Mouse (Mus musculus): ENCODE measurements at regions not wholly inside any gene's neighbourhood (a gene's known extent, or its start where the extent isn't known, plus 50 kb on each side); places are given as distances from the start of the nearest gene placed in this dataset.

DNA sequence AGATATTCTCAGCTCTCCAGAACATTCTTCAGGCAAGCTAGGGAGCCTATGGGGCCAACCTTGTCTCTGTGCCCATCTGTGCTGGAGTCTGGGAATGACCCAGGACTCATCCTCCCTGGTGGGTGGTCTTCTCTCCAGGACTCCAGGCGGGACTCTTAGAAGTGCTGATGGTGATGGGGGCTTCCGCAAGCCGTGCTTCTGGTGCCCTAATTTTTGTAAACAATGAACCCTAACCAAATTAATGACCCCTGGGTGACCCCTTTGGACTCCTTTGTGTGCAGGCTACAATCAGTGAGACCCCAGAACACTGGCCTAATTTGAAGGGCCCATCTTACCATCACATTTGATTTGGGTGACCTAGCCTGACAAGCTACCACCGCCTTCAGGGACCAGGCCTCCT lies 71.0 kb upstream of the Ccnd1 start:
- Histone ChIP-seq H3K4me2 (ENCODE audit: low read depth, low read length) (no peak overlapping the region), H3K27ac (ENCODE audit: low read depth) (no peak overlapping the region), H3K9ac (replicated peaks) (no peak overlapping the region), H3K9me3 (ENCODE audit: low read length) (no peaks in the 10 kb centered on the region), H3K4me3 (ENCODE audit: low read depth, low read length) (no peak overlapping the region), H3K36me3 (replicated peaks; ENCODE audit: insufficient read depth, low read length) (no peaks in the 10 kb centered on the region), H3K4me1 (ENCODE audit: insufficient read depth) (0 out of 2 replicates have a peak, but pooled peaks cover 3% of the 10 kb centered on the region), H3K27me3 (ENCODE audit: insufficient read depth, low read length) (no peaks in the 10 kb centered on the region)
- ATAC-seq (no peak), DNase-seq (no peak)
- TF ChIP-seq CTCF (IDR thresholded peaks at IDR 0.05; ENCODE audit: low read depth) (no peak), EP300 (IDR thresholded peaks at IDR 0.05; ENCODE audit: low read depth) (no peak)
- WGBS (ENCODE audit: insufficient replicate concordance): 65% methylated on average over 4 of the region's 4 CpGs

GRCm38 (mm10) chr7:145010004-145010403 lies 70.3 kb upstream of the Ccnd1 start:
- H3K27me3 ChIP-seq (ENCODE audit: insufficient read depth, low read length): no peaks in the 10 kb centered on the region
- TF ChIP-seq CTCF (IDR thresholded peaks at IDR 0.05; ENCODE audit: low read depth) (no peak), EP300 (IDR thresholded peaks at IDR 0.05; ENCODE audit: low read depth) (no peak)
- no peak overlapping the region for H3K9ac ChIP-seq (replicated peaks)
- no peak for ATAC-seq
- no peak overlapping the region for H3K4me3 ChIP-seq (ENCODE audit: low read depth, low read length)
- H3K4me2 ChIP-seq (ENCODE audit: low read depth, low read length): no peak overlapping the region
- no peak for DNase-seq
- H3K4me1 ChIP-seq (ENCODE audit: insufficient read depth): 0 out of 2 replicates have a peak, but pooled peaks cover 3% of the 10 kb centered on the region
- no peaks in the 10 kb centered on the region for H3K9me3 ChIP-seq (ENCODE audit: low read length)
- WGBS (ENCODE audit: insufficient replicate concordance): 52% methylated on average over 3 of the region's 3 CpGs
- H3K36me3 ChIP-seq (replicated peaks; ENCODE audit: insufficient read depth, low read length): no peaks in the 10 kb centered on the region
- no peak overlapping the region for H3K27ac ChIP-seq (ENCODE audit: low read depth)

DNA sequence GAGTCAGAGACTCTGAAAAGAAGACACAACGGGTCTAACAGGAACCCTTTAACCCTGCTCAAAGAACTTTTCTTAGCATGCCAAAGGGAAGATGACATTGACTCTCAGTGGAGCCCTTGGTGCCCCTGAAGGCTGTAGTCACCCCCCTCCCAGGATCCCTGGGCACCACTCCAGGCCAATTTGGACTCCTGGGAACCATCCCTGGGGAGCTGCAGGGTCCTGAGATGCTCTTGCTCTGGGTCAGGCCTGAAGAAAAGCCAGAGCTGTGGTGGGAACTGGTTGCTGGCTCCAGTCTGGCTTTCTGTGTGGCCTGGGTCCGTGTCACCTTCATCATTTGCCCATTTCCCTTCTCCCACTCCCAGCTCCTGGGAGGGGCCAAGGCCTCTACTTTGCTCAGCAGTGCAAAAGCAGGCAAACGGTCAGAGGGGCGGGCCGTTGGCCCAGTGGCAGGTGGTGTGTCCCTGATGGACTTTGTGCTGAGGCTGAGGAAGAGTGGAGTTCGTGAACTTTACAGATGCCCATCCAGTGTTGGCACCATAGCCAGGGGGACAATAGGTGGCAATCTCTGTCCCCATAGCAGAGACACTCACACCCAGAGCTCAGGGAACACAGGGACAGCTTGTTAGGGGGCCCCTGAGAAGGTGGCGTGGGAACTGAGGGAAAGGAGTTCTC lies 69.1 kb upstream of the Ccnd1 start:
- ATAC-seq: peak; percentile 56; the same call in 1 of the 2 replicates

DNA sequence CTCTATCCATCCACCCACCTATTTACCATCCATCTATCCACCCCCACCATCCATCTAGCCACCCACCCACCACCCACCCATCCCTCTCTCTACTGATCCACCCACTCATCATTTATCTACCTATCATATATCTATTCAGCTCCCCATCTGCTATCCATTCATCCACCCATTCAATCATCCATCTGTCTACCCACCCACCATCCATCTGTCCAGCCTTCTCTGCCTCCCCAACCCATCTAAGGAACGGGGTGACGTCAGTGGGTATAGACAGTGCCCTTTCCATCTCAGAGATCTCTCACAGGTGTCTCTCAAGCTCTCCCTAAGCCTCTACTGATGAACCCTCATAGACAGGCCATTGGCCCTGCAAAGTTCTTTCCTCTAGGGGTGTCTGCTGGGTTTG lies 67.5 kb upstream of the Ccnd1 start:
- Histone ChIP-seq H3K9ac (replicated peaks) (no peak overlapping the region), H3K4me3 (ENCODE audit: low read depth, low read length) (no peak overlapping the region), H3K9me3 (ENCODE audit: low read length) (no peaks in the 10 kb centered on the region), H3K36me3 (replicated peaks; ENCODE audit: insufficient read depth, low read length) (no peaks in the 10 kb centered on the region), H3K27me3 (ENCODE audit: insufficient read depth, low read length) (no peaks in the 10 kb centered on the region), H3K27ac (ENCODE audit: low read depth) (no peak overlapping the region), H3K4me2 (ENCODE audit: low read depth, low read length) (no peak overlapping the region), H3K4me1 (ENCODE audit: insufficient read depth) (0 out of 2 replicates have a peak, but pooled peaks cover 3% of the 10 kb centered on the region)
- TF ChIP-seq CTCF (IDR thresholded peaks at IDR 0.05; ENCODE audit: low read depth): no peak
- TF ChIP-seq EP300 (IDR thresholded peaks at IDR 0.05; ENCODE audit: low read depth): no peak
- 68% methylated on average over 2 of the region's 2 CpGs for whole genome bisulfite sequencing (ENCODE audit: insufficient replicate concordance)
- no peak for ATAC-seq
- DNase-seq: no peak

More for the DNA sequence above, 69.1 kb upstream of the Ccnd1 start:
- no peaks in the 10 kb centered on the region for H3K36me3 ChIP-seq (replicated peaks; ENCODE audit: insufficient read depth, low read length)
- TF ChIP-seq CTCF (IDR thresholded peaks at IDR 0.05; ENCODE audit: low read depth) (no peak), EP300 (IDR thresholded peaks at IDR 0.05; ENCODE audit: low read depth) (no peak)
- H3K4me2 ChIP-seq (ENCODE audit: low read depth, low read length): no peak overlapping the region
- WGBS (ENCODE audit: insufficient replicate concordance): 43% methylated on average over 7 of the region's 7 CpGs
- H3K4me1 ChIP-seq (ENCODE audit: insufficient read depth): 0 out of 2 replicates have a peak, but pooled peaks cover 3% of the 10 kb centered on the region
- no peak overlapping the region for H3K9ac ChIP-seq (replicated peaks)
- no peak for DNase-seq
- H3K4me3 ChIP-seq (ENCODE audit: low read depth, low read length): no peak overlapping the region
- H3K27ac ChIP-seq (ENCODE audit: low read depth): no peak overlapping the region
- H3K9me3 ChIP-seq (ENCODE audit: low read length): no peaks in the 10 kb centered on the region
- H3K27me3 ChIP-seq (ENCODE audit: insufficient read depth, low read length): no peaks in the 10 kb centered on the region

GRCm38 (mm10) chr7:145001503-145002084 lies 61.9 kb upstream of the Ccnd1 start:
- H3K4me2 ChIP-seq (ENCODE audit: low read depth, low read length): no peak overlapping the region
- no peaks in the 10 kb centered on the region for H3K27me3 ChIP-seq (ENCODE audit: insufficient read depth, low read length)
- no peak for ATAC-seq
- no peaks in the 10 kb centered on the region for H3K4me1 ChIP-seq (ENCODE audit: insufficient read depth)
- no peak overlapping the region for H3K4me3 ChIP-seq (ENCODE audit: low read depth, low read length)
- H3K27ac ChIP-seq (ENCODE audit: low read depth): no peak overlapping the region
- no peaks in the 10 kb centered on the region for H3K9me3 ChIP-seq (ENCODE audit: low read length)
- H3K9ac ChIP-seq (replicated peaks): no peak overlapping the region
- no peak for DNase-seq
- 58% methylated on average over 4 of the region's 4 CpGs for WGBS (ENCODE audit: insufficient replicate concordance)
- TF ChIP-seq CTCF (IDR thresholded peaks at IDR 0.05; ENCODE audit: low read depth) (no peak), EP300 (IDR thresholded peaks at IDR 0.05; ENCODE audit: low read depth) (no peak)
- no peaks in the 10 kb centered on the region for H3K36me3 ChIP-seq (replicated peaks; ENCODE audit: insufficient read depth, low read length)

DNA sequence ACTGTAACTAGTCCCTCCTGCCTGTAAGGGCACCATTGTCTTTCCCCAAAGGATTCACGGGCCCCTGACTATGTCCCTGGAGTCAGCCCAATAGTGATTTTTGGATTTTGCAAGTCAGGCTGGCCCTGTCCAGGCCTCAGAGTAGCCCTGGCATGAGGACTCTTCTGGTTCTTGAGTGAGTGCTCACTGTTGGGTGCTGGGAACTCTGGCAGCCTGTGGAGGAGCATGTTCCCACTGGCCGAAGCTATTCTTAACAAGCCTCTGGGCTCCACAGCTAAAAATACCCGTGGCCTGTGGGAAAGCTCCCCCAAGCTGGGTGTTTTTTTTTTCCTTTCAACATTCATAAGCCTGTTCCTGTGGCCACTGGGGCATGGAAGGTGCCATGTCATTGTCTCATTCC lies 60.0 kb upstream of the Ccnd1 start:
- Histone ChIP-seq H3K4me2 (ENCODE audit: low read depth, low read length) (no peak overlapping the region), H3K4me1 (ENCODE audit: insufficient read depth) (no peaks in the 10 kb centered on the region), H3K4me3 (ENCODE audit: low read depth, low read length) (no peak overlapping the region), H3K27me3 (ENCODE audit: insufficient read depth, low read length) (no peaks in the 10 kb centered on the region), H3K27ac (ENCODE audit: low read depth) (no peak overlapping the region), H3K36me3 (replicated peaks; ENCODE audit: insufficient read depth, low read length) (no peaks in the 10 kb centered on the region), H3K9me3 (ENCODE audit: low read length) (no peaks in the 10 kb centered on the region), H3K9ac (replicated peaks) (no peak overlapping the region)
- no peak for TF ChIP-seq EP300 (IDR thresholded peaks at IDR 0.05; ENCODE audit: low read depth)
- TF ChIP-seq CTCF (IDR thresholded peaks at IDR 0.05; ENCODE audit: low read depth): no peak
- ATAC-seq (no peak), DNase-seq (no peak)
- 74% methylated on average over 3 of the region's 3 CpGs for WGBS (ENCODE audit: insufficient replicate concordance)

Data from liver, postnatal 0 days (tissue).